Mouse (Mus musculus) heart, embryonic 15.5 days (tissue): ENCODE measurements around the gene Ecm2. TPM values are rescaled to one million over a fixed set of nuclear protein-coding genes. Genes with fewer than 3 reads are reported as not detected.
A peak's percentile ranks its signal among the peaks of the same experiment; 100 is the strongest.

Source experiments
- ATAC-seq: fragments of 200-750 bp; cut with Nextera tagmentation; replicated peaks from 2 replicates; pipeline ENCODE4 v1.8.0; 2017; ENCODE audit warnings: low read depth, moderate TSS enrichment; ENCODE audit not compliant: insufficient number of reproducible peaks, insufficient read depth, low FRiP score
- H3K27ac ChIP-seq: fragments of 300-500 bp; sonication (generic); 2 replicates; pipeline ENCODE4 v1.5.1; 2015; ENCODE audit warnings: mild to moderate bottlenecking, inconsistent platforms
- H3K27me3 ChIP-seq: fragments of 300-500 bp; sonication (generic); 2 replicates; pipeline ENCODE4 v1.6.1; 2015; ENCODE audit warnings: inconsistent platforms
- H3K36me3 ChIP-seq: fragments of 300-500 bp; sonication (generic); 2 replicates; pipeline ENCODE4 v1.6.1; 2015; ENCODE audit warnings: mild to moderate bottlenecking, inconsistent platforms
- H3K4me1 ChIP-seq: fragments of 300-500 bp; sonication (generic); replicated peaks from 2 replicates; pipeline ENCODE4 v1.6.1; 2015; ENCODE audit warnings: inconsistent platforms
- H3K4me2 ChIP-seq: fragments of 300-500 bp; sonication (generic); 2 replicates; pipeline ENCODE4 v1.6.1; 2015; ENCODE audit warnings: inconsistent platforms, mild to moderate bottlenecking, moderate library complexity
- H3K4me3 ChIP-seq: fragments of 300-500 bp; sonication (generic); 2 replicates; pipeline ENCODE4 v1.5.1; 2015; ENCODE audit warnings: mild to moderate bottlenecking, inconsistent platforms
- H3K9ac ChIP-seq: fragments of 300-500 bp; sonication (generic); 2 replicates; pipeline ENCODE4 v1.6.1; 2015; ENCODE audit warnings: mild to moderate bottlenecking, inconsistent platforms
- H3K9me3 ChIP-seq: fragments of 300-500 bp; sonication (generic); replicated peaks from 2 replicates; pipeline ENCODE4 v1.6.1; 2016; ENCODE audit warnings: inconsistent platforms
- WGBS: fragments of 180-500 bp; shearing (Covaris S2); methylation state at CpG from one replicate; pipeline ENCODE4 v1.1.7; 2015; ENCODE audit warnings: mixed read lengths; 5-methylcytosine and 5-hydroxymethylcytosine counted together
- polyA plus RNA-seq: library from polyadenylated mRNA; unstranded; fragments of >200 nt; fragmentation: Nextera tagmentation; extraction: Ambion mirVana; gene quantifications from 2 replicates; pipeline ENCODE4 v1.2.1, GENCODE M21; 2015

The Ecm2 gene
- polyA plus RNA-seq, 1 experiment from 2014 or later = 5.7 TPM

DNA sequence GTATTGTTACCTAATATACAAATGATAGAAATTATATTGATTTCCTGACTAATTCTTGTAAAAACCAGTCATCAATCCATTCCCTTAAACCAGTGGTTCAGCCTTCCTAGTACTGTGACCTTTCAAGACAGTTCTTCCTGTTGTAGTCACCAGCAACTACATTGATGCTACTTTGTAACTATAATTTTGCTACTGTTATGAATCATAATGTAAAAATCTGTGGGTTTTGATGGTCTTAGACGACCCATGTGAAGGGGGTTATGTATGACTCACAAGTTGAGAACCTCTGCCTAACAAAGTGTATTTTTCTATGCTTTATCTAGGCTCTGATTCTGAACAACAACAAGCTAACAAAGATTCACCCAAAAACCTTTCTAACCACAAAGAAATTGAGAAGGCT lies 52.3 kb downstream of the Ecm2 start:
- Histone ChIP-seq H3K36me3 (no peaks in the 10 kb centered on the region), H3K27ac (no peak overlapping the region), H3K4me2 (no peak overlapping the region), H3K4me3 (no peak overlapping the region), H3K9ac (no peak overlapping the region), H3K27me3 (no peaks in the 10 kb centered on the region), H3K4me1 (no peaks in the 10 kb centered on the region), H3K9me3 (no peaks in the 10 kb centered on the region)
- WGBS = 55% methylated on average over 1 of the region's 1 CpGs
- ATAC-seq = no peak

DNA sequence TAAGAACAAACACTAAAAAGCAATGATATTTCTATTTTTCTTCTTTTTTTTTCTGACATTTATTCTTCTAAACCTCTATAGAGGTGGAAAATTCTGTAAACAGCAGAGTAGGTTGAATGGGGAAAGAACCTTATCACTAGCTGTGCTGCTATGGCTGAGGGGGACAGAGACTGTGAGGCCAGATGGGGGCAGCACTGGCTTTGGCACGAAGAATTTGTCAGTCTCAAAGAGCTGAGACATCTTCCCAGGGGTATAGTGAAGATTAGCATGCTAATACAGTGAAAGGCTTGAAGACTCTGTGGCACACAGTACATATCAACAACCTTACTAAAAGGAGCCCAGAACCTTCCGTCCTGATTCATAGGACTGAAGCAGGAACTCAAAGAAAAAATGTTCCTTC lies 54.6 kb downstream of the Ecm2 start:
- no peak for ATAC-seq
- Histone ChIP-seq H3K9ac (no peak overlapping the region), H3K4me1 (no peaks in the 10 kb centered on the region), H3K27ac (no peak overlapping the region), H3K4me3 (no peak overlapping the region), H3K9me3 (no peaks in the 10 kb centered on the region), H3K36me3 (no peaks in the 10 kb centered on the region), H3K4me2 (no peak overlapping the region), H3K27me3 (no peaks in the 10 kb centered on the region)
- 36% methylated on average over 2 of the region's 2 CpGs for WGBS

DNA sequence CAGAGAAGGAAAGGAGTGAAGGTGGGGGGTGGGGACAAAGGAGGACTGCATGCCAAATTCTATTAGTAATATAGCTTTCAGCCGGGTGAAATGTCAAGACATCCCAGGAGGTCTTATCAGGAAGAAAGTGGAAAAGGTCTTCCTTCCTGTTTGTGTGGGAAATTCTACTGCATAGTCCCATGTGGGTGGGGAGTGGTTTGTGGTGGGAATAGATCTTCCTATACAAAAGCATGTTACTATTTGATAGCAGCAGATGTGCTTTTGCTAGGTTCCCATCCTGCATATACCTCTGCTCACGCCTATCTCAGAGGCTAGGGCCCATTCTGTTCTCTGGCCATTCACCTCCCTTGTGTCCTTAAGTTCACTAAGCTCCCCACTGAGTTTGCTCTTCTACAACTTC lies 56.3 kb downstream of the Ecm2 start:
- Histone ChIP-seq H3K4me3 (no peak overlapping the region), H3K36me3 (no peaks in the 10 kb centered on the region), H3K4me2 (no peak overlapping the region), H3K27me3 (no peaks in the 10 kb centered on the region), H3K9me3 (no peaks in the 10 kb centered on the region), H3K27ac (no peak overlapping the region), H3K9ac (no peak overlapping the region), H3K4me1 (no peaks in the 10 kb centered on the region)
- ATAC-seq = no peak
- WGBS = 34% methylated on average over 2 of the region's 2 CpGs

DNA sequence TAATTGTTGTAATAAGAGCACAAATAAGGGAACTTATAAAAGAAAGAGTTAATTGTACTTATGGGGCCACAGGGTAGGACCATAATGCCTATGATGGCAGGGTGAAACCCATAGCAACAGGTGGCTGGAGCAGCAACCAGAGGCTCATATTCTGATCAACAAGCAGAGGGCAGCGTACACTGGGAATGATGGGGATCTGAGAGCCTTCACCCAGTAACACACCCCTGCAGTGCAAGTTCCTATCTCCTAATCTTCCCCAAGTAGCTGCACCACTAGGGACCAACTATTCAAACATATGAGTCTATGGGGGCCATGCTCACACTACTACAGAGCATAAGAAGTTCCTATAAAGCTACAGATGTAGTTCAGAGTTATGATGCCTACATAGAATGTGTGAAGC lies 59.7 kb downstream of the Ecm2 start:
- no peaks in the 10 kb centered on the region for H3K4me1 ChIP-seq
- no peak overlapping the region for H3K4me2 ChIP-seq
- H3K4me3 ChIP-seq = no peak overlapping the region
- H3K27ac ChIP-seq = no peak overlapping the region
- H3K36me3 ChIP-seq = no peaks in the 10 kb centered on the region
- H3K9ac ChIP-seq = no peak overlapping the region
- no peak for ATAC-seq
- no peaks in the 10 kb centered on the region for H3K27me3 ChIP-seq
- no peaks in the 10 kb centered on the region for H3K9me3 ChIP-seq
- WGBS = 86% methylated on average over 1 of the region's 1 CpGs

DNA sequence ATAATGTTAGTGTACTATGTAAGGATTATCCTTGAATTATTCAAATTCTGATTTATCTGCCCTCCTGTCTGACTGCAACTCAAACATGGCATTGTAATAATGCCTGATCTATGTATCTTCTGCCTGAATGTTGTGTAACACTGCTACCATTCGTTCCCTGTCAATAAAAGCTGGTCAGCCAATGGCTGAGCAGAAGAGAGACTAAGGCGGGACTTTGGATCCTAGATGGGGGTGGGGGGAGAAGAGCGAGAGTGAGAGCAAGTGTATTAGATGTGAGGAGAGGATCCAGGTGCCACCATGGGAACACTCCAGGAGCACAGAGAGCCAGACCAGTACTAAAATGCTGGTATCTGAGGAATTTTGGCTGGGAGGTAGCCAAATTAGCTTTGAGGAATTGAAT lies 65.8 kb downstream of the Ecm2 start:
- WGBS = 73% methylated on average over 3 of the region's 3 CpGs

DNA sequence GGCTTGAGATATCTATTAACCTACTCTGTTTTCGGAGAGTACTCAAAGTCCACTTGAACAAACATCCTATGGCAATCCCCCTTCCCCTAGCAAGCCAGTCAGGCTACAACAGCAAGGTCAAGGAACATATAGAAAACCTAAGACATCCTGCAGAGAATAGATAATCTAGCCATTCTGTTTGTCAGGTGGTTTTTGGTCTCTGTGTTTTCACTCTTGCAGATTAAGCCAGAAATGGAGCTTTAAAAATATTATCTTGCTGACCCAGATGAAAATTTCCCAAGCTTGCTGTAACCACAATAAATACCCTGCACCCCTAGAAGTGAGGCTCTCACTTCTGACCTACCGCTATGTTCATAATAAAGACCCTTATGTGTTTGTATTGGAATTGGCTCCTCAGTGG lies 66.8 kb downstream of the Ecm2 start:
- Histone ChIP-seq H3K4me2 (no peak overlapping the region), H3K4me3 (no peak overlapping the region), H3K9ac (no peak overlapping the region), H3K9me3 (no peaks in the 10 kb centered on the region), H3K4me1 (no peaks in the 10 kb centered on the region), H3K27me3 (no peaks in the 10 kb centered on the region), H3K36me3 (no peaks in the 10 kb centered on the region), H3K27ac (no peak overlapping the region)
- WGBS = 80% methylated on average over 2 of the region's 2 CpGs
- no peak for ATAC-seq

More for the DNA sequence above, 65.8 kb downstream of the Ecm2 start:
- Histone ChIP-seq H3K4me2 (no peak overlapping the region), H3K9me3 (no peaks in the 10 kb centered on the region), H3K27me3 (no peaks in the 10 kb centered on the region), H3K27ac (no peak overlapping the region), H3K9ac (no peak overlapping the region), H3K36me3 (no peaks in the 10 kb centered on the region), H3K4me3 (no peak overlapping the region), H3K4me1 (no peaks in the 10 kb centered on the region)
- no peak for ATAC-seq

DNA sequence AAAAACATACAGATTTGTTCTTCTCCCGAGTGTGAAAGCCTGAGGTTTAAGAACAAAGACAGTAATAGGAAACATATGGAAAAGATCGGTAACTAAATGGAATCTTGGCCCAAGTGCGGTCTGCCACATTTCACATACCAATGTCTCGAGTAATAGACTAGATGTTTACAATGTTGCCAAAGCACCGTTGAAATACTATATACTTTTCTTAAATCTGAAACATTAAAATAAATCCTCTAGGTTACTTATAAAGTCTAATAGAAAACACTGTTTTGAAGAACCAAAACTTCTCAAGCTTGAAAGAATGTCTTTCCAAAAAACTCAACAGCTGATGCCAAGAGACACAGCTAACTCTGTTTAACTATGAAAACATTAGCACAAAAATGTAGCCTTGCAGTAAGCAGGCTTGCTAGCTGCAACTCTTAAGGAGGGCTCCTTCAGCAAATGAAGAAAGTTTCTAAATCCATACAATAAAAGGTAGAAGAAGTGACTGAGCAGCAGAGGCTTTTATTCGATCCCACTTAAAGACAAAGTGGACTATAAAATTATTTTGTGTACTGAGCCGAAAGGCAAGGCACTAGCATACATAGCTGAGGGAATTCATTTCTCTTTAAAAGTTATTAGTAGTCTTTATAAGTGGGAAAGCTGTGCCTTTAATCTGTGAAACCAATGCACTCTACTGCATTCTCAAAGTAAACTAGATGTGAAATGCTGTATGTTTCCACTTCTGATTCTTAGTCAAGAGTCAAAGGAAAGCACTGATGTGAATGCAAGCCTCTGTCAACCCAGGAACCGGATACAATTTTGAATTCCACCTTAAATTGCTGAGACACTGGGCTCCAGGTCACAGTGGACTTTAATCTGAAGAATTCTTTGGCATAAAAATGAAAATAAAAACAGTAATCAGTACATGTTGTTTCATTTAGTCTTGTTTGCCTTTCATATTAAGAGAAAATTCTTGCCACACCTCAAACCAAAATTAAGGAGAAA lies 77.2 kb downstream of the Ecm2 start, which contains the start of gene Omd:
TSS of gene Omd (plus strand) at position 922 of the 990 bp plus-strand sequence.
- Histone ChIP-seq H3K4me3 (no peak within 1 kb of the TSS), H3K4me2 (no peak within 1 kb of the TSS), H3K9ac (no peak within 1 kb of the TSS), H3K4me1 (0 out of 2 replicates have a peak, but pooled peaks cover 3% of the 10 kb centered on the region), H3K9me3 (no peaks in the 10 kb centered on the region), H3K27me3 (no peaks in the 10 kb centered on the region), H3K36me3 (no peaks in the 10 kb centered on the region), H3K27ac (peak within 1 kb of the TSS; percentile 74)
- no peak for ATAC-seq
- WGBS = 53% methylated on average over 8 of the region's 8 CpGs

Other genes starting within 250 kb of the Ecm2 start
- gene Fgd3, start 184.5 kb upstream of the Ecm2 start, polyA plus RNA-seq = 0.14 and 0.32 TPM in 2 replicates
- gene Bicd2, start 163.2 kb upstream of the Ecm2 start, polyA plus RNA-seq = 47.4 and 48.2 TPM in 2 replicates
- gene Ippk, start 83.6 kb upstream of the Ecm2 start, polyA plus RNA-seq = 10.0 and 11.1 TPM in 2 replicates
- gene Tes3-ps, start 11.5 kb upstream of the Ecm2 start, polyA plus RNA-seq = 0.71 and 0.87 TPM in 2 replicates
- gene Aspn, start 39.6 kb downstream of the Ecm2 start, polyA plus RNA-seq = 31.8 and 32.2 TPM in 2 replicates
- 0.73 and 1.2 TPM in 2 replicates for gene Omd, start 77.7 kb downstream of the Ecm2 start, polyA plus RNA-seq
- 51.3 and 59.7 TPM in 2 replicates for gene Ogn, start 103.2 kb downstream of the Ecm2 start, polyA plus RNA-seq
- gene Cenpp, start 148.0 kb downstream of the Ecm2 start, polyA plus RNA-seq = 21.1 and 26.1 TPM in 2 replicates
- 9.9 and 15.2 TPM in 2 replicates for gene Nol8, start 148.3 kb downstream of the Ecm2 start, polyA plus RNA-seq
- 40.9 and 51.6 TPM in 2 replicates for gene Iars, start 177.3 kb downstream of the Ecm2 start, polyA plus RNA-seq